Mouse (Mus musculus) spleen, postnatal 10 days (tissue): Measurements from ENCODE around the gene Rbm19.

Experiments
- DNase-seq, 2 experiments: peaks; one replicate each; pipeline ENCODE4 v3.0.0; 2021 to 2022; ENCODE audit warnings: low spot score in 2 of 2

The Rbm19 gene

DNA sequence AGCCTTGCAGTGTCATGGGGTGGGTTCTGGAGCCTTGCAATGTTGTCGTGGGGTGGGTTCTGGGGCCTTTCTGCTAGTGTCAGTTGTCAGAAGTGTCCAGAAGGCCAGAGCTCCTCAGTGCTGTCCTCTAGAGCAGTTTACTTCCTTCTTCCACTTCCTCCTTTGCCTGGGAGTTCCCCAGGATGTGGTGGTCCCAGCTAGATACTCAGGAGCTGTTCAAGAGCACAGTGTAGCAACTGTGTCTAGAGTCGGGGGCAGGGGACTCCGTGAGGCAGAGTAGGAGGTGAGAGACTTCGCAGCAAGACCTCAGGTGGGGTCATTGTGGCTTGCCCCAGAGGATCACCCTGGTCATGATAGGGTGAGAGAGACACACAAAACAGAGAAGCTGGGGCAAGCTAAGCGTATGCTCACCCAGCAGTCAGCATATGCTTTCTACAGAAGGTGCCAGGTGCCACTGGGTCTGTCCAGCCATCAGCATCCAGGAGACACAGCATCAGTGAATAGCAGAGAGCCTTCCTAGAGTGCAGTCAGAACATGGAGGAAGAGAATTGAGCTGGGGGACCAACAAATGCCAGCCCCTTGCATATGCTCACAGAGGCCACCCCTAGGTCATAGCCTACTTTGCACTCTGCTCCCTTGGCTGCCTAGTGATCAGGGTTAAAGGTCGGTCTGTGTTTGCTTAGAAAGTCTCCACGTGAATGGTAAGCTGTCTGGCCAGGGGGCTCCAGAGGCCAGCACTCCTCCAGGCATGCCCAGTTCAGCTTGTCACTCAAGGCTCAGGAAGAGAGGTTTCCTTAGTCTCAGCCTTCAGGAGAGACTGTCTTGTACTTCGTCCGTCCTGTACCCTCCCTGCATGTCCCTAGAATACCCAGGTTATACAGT is 49.0 kb downstream of the Rbm19 start:
- DNase-seq, result peak in 1 of 2 experiments; percentile 20

DNA sequence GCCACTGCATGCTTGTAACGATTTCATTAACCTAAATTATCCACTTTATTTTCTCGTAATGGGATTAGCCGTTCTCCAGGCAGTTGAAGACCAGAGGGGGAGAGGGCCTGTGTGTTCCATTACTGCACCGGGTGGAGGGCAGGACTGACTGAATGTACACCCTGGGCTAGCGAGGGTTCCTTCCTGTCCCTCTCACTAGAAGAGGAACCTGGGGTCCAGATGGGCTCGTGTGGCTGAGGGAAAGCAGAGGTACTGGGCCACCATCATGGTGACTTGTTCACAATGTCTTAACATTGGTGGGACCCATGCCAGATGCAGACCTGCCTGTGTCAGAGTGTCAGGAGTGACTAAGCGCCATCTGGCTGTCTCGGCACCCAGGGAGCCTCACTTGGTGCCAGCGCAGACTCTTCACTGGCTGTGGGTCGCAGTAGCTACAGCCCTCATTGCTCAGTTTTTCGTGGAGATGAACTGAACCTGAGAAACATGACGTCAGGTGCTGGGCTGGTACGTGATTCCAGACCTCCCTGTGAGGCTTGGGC is 51.6 kb downstream of the Rbm19 start:
- no peak for DNase-seq

DNA sequence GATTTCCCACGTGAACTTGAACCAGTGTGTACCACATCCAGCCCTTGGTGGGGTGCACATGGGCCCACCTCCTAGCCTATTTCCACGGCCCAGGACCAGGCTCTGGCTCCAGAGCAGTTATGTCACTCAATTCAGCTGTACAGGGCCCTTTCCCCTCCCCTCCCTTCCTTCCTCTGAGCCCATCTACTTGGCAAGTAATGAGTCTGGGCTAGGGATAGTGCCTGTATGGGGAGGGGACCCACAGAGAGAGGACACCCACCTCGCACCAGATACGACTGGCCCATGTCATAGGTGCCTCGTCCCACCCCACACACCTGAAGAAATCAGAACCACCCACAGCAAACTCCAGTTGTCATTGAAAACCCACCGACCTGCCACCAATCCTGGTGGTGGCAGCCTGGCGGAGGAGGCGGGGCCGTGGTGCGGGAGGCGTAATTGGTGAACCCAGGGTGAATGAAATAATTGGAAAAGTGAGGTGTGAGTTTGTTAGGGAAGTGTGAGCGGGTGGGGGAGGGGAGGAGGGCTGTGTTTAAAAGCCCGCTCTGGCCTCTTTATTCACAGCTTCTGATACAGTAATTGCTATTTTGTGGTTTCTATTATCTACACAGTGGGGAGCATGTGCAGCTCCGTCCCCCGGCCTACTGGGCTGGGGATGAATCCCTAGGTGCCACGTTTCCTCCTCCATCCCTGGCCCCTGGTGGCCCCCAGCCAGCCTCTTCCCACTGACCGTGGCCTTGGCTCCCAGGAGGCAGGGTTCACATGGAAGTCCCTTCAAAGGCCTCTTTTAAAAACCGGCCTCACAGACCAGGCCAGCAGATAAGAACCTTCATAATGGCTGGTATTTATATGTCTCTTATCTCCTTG is 55.8 kb downstream of the Rbm19 start:
- no peak for DNase-seq

DNA sequence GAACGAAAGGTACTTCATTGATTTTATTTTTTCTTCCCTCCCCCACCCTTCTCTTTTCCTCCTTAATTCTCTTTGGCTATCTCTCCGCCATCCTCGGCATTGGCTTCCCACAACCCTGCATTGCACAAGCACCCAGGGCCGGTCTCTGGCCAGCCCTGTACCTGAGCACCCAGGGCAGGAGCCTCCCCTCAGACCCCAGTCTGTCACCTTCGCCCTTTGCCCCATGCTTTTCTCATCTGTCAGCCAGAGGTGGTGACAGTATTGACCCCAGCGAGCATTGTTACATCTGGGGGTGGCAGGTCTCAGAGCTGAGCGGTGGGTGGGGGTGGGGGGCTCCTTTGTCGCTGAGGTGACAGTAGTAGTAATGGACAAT is 56.5 kb downstream of the Rbm19 start:
- no peak for DNase-seq

DNA sequence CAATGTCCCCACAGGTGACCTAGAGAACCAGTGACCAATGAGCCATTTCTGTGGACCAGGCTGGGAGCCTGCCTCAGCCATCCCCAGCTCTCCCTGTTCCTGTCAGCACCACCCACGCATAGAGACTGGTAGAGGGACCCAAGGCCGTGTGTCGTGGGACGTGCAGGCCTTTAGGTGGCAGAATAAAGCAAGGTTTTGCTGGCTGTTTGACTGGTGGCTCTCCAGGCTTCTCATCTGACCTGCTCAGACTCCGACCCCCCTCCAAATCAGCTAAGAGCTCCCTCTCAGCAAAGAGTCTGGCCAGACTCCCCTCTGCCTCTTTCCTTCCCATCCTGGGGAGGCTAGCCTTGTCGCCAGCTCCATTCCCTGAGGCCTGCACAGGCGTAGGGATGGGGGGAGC is 58.1 kb downstream of the Rbm19 start:
- DNase-seq, result no peak

DNA sequence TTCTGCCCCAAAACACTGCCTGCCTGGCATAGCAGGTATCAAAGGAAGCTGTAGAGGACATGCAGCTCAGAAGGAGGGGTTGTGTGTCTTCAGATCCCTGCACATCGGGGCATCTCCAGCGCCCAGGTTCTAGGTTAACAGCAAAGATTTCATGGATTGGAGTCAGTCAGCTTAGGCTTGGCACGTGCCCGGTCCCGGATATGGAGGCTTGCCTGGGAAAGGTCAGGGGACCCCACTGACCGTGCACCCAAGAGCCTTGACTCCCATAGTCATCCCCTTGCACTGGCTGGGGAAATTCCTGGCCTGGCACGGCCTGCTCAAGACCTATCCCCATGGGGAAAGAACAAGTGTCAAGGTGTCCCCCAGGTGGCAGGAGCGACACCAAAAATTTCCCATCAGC is 59.0 kb downstream of the Rbm19 start:
- DNase-seq, result no peak

DNA sequence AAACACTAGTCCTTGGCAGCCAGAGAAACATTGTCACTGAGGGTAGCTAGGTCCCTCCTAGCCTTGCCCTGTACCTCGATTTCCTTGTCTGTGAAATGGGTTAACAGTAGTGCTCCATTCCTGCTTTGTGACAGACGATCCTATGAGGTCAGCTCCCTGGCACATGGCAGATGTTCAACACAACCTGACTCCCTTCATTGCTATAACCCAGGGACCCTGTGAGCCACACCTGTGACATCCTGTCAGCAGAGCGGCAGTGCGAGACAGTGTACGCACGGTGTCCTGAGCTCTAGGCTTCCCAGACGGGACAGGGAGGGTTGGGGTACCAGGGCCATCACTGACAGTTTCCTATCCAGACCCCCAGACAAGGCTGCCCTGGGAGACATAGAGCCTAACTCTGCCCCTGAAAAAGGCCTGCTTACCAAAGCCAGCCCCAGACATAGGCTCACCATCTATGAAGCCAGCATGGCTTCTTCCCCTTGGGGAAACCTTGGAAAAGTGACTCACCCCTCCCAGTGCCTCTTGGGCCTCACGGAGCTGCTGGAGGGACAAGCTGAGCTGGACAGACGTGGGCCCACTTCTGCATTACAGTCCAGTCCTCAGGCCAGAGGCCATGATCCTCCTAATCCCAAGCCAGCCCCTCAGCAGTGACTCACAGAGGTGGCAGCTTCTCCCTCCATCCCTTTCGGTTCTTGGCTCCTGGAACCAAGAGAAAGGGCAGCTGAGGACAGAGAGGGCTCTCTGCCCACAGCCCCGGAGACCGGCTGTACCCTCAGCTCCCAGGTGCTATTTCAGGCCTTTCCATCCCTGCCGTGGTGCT is 60.2 kb downstream of the Rbm19 start:
- DNase-seq, result no peak

DNA sequence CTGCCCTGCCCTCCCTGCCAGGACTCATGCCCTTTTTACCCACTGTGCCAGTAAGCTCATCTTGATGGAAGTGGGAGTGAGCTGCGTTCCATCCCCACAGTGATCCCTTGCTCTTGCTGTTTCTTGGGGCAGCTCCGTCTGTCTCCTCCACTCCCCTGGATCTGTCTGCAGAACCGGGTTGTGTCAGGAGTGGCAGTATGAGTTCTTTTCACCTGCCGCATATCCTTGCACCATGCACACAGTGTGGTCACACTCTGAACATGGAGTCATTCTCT is 60.7 kb downstream of the Rbm19 start:
- no peak for DNase-seq

DNA sequence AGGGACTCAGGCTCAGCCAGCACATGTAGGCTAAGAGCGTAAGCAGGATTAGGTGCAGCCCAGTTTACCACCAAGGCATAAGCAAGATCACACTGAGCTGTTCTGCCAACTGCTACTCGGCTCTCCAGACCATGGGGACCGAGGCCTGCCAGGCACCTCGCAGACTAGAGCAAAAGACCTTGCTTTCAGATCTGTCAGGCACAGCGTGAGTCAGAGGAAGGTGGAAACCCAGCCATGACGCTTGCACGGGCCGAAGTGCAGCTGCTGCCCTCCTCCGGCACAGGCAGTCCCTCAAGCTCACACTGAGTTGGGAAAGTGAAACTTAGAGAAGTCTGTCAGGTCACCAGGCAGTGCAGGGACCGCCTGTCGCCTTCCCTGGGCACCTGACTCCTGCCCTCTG is 63.8 kb downstream of the Rbm19 start:
- DNase-seq, result no peak

DNA sequence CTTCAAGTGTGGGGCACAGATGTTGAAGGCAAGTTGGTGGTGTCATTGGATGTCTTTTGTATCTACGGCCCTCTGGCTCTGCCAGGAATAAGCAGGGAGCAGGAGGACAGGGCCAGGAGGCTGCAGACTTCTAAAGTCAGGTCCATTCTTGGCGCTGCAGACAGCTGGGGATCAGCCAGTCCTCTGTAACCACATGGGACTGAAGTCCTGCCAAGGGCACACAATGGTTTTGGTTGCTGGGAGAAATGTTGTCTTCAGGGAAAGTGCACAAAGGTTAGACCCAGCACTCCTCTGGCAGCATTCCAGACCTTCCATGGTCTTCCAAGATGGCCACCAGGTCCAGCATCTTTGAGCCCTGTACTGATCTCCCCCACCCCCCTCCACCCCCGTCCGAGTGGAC is 65.1 kb downstream of the Rbm19 start:
- DNase-seq, result no peak

DNA sequence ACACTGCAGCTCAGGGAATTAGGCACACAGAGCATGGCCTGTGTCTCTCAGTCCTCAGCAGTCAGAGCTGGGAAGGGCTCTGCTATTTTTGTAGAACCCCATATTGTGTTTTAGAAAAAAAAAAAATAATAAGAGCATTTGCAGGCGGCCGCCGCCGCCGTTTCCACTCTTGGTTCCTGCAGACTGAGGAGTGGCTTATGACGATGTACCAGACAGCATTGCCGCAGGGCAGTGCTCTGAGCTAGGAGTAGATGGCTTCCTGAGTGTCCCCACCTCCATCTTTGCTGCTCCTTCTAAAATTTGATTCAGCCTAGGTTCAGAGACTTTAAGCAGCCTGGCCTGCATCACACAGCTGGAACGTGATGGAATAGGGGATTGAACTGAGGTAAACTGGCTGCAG is 67.1 kb downstream of the Rbm19 start:
- DNase-seq, result no peak

DNA sequence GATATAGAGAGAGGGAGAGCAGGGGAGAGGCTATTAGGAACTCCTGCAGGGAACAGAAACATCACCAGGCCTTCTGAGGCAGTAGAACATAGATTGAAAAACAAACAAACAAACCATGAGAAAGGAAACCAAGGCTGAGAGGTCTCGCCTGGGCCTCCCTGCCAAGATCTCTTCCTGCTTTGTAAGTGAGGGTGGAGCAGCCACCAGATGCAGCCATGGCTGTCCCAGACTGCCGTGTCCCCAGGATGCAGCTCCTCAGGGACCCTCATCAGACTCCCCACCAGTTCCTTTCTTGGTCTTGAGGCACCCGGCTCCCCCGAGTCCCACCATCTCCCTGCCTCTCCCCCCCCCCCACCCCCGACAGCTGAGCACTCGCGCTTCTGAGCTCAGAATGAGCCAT is 67.5 kb downstream of the Rbm19 start:
- DNase-seq, result no peak

DNA sequence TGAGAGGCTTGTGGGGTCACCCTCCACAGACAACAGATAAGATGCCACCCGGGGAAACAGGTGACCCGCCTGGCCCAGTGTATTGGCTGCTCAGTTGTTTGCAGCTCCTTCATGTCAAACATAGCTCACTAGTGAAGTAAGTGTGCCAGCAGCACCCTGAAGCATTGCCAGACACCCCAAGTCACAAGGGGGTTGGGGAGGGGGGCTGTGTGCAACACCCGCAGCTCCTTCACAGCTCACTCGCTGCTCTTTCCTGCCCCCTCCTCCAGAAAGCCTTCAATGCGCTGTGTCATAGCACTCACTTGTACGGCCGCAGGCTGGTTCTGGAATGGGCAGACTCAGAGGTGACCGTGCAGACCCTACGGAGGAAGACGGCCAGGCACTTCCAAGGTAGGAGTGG is 69.7 kb downstream of the Rbm19 start:
- DNase-seq, result no peak

DNA sequence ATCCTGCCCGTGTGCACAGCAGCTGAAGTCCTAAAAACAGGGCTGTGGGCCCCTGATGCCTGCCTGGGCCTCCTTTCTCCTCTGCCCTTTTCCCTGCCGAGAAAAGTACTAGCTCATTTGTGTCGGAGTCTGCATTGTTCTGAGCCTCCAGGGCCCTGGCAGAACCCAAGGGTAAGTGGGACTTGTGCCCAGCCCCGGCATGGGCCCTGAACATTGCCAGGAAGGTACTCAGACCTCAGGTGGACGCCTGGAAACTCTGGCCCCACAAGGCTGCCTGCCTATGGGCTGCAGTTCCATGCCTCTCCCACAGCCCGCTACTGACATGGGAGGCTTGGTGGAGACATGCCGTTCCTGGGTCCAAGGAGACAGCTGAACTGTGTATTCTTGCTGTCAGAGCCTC is 72.3 kb downstream of the Rbm19 start:
- no peak for DNase-seq

DNA sequence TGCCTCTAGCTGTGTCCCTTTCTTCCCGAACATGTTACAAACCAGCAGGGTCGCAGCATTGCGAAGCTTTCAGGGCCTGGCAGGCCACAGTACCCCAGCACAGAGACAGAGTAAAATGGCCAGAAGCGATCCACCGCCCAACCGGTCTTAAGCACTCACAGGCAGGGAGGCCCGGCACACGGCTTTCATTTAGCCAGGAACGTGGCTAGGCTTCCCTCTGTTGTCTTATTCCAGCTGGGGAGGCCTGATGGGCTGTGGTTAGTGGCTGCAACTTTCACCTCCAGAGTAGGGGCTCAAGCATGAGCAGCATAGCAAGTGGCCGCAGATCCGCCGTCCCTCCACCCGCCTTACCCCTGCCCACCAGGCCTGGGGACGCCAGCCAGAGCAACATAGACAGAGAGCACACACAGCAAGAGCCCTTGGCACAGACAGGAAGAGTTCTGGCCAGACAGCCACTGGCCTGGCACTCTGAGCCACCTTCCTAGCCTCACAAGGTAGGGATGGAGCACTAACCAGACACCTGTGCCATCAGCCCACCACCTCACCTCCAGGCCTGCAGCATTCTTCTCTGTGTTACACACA is 73.8 kb downstream of the Rbm19 start:
- DNase-seq, result no peak

DNA sequence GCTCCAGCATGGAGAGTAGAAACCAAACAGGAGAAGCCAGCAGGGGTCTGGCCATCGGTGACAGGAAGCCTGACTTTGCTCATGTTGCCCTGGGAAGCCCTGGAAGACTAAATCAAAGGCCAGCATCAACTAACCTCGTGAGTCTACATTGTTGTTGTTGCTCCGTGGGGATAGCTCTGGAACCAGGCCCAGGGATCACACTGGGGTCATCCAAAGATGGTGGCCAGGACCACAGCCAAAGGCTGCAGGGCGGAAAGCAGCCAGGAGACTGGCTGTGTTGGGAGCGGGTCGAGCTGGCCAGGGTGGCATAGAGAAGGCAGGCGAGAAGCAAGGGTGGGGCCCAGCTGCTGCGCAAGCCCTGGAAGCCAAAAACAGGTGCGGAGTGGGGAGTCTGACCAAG is 75.4 kb downstream of the Rbm19 start:
- no peak for DNase-seq

DNA sequence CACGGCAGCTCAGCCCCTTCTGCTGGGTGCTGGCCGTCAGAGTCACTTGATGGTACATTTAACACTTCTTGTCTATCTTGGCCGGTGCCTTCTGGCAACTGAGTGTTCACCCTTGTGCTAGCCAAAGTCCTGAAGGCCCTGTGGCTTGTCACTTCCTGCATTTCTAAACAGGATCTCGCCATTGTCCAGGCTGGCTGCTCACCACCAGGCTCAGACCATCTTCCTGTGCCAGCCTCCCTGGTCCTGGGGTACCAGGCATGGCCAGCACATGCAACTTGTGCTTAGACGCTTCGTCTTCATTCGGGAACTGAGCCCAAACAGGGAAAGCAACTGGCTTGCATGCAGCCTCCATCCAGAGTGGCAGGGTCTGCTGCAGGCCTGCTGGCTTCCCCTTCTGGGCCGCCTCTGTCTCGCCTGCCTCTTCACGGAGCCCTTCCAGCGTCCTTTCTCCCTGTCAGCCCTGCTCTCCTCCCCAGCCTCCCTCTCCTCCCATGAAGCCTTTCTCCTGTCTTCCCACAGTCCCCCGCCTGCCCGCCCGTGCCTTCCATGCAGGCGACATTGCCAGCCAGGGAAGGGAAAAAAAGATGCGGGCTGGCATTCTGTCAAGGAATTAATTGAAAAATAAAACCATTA is 78.2 kb downstream of the Rbm19 start:
- no peak for DNase-seq

DNA sequence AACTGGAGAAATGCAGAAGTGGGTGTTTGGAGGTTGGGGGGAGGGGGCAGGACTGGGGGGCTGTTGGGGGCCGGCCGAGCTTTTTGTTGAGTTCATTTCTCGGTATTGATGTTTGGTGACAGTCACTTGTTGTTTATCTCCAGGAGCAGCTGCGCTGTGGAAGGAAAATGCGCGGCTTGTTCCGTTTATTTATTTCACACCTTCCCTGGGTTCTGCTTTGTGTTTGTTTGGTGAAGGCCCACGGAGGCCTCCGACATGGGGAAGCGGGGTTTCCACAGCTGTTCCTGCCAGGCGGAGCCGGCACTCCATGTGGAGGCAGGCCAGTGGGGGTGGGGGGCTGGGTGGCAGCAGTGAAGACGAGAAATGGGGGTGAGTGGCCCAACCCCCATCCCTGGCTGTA is 78.7 kb downstream of the Rbm19 start:
- no peak for DNase-seq

DNA sequence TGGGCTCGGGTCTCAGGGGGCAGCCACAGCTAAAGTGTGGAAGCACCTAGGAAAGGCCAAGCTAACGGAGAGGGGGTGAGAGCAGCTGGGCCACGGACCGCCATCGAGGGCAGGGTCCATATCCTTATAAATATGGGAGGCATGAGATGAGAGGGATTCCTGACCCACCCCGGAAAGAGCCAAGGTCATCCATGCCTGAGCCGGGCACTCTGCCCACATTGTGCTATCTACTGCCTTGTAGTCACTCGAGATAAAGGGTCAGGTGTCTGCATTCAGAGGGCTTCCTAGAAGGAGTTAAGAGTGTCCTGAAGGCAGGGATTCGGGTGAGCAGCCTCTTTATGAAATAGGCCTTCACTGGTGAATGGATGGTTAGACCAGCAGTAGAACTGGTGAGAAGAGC is 80.6 kb downstream of the Rbm19 start:
- no peak for DNase-seq

DNA sequence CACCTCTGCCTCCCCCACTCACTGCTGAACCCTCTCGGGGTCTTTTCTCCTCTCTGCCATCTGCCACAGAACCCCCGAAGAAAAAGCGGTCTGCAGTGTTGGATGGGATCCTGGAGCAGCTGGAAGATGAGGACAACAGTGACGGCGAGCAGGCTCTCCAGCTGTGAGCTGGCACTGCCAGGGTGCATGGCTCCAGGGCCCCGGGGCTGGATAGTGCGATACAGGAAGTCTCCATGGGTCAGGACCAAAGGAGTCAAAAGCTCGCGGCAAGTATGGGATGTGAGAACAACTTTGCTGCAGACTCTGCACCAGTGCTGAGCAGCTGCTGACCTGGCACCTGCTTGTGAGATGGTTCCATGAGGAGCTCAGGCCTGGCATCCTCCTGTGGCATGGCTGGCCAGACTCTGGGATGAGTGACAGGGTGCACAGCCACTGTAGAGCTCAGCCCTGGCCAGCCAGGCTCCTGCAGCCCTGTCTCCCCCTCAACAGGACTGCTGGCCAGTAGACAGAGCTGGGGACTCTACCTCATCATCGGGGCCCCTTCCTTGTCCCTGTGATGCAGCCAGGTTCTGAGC is 81.6 kb downstream of the Rbm19 start:
- no peak for DNase-seq

DNA sequence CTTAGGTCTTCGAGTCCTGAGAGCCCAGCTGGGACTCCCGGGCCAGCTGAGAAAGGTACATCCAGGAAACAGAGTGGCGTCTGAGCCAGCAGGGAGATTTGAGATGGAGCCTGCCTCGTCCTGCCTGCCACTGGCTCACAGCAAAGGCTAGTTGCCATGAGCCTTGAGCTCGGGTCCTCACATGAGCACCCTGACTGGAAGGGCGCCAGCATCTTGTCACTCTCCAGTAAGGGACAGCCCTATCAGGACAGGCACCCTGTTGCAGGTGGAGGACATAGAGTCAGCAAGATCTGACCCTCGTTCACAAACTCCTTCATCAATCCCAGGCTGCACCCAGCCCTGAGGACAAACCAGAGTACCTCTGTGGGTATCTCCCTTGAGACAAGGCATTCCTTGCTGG is 83.6 kb downstream of the Rbm19 start:
- DNase-seq, result no peak
